Mouse (Mus musculus) forebrain, embryonic 13.5 days (tissue): Measurements from ENCODE around the gene Iqsec3. TPM values are rescaled to one million over a fixed set of nuclear protein-coding genes. Genes with fewer than 3 reads are reported as not detected.

ENCODE experiments used
- ATAC-seq: fragments of 200-750 bp; cut with Nextera tagmentation; 2 replicates; pipeline ENCODE4 v1.8.0; 2017
- H3K27ac ChIP-seq: fragments of 300-500 bp; sonication (generic); 2 replicates; pipeline ENCODE4 v1.5.1; 2015; ENCODE audit warnings: inconsistent platforms, mild to moderate bottlenecking, moderate library complexity
- H3K27me3 ChIP-seq: fragments of 300-500 bp; sonication (generic); 2 replicates; pipeline ENCODE4 v1.6.1; 2015; ENCODE audit warnings: mild to moderate bottlenecking, inconsistent platforms
- H3K36me3 ChIP-seq: fragments of 300-500 bp; sonication (generic); 2 replicates; pipeline ENCODE4 v1.6.1; 2015; ENCODE audit warnings: mild to moderate bottlenecking, inconsistent platforms; ENCODE audit not compliant: poor library complexity, severe bottlenecking
- H3K4me1 ChIP-seq: fragments of 300-500 bp; sonication (generic); 2 replicates; pipeline ENCODE4 v1.6.1; 2015; ENCODE audit warnings: inconsistent platforms
- H3K4me2 ChIP-seq: fragments of 300-500 bp; sonication (generic); 2 replicates; pipeline ENCODE4 v1.6.1; 2015; ENCODE audit warnings: inconsistent platforms, mild to moderate bottlenecking, moderate library complexity
- H3K4me3 ChIP-seq: fragments of 300-500 bp; sonication (generic); 2 replicates; pipeline ENCODE4 v1.5.1; 2015; ENCODE audit warnings: mild to moderate bottlenecking, inconsistent platforms
- H3K9ac ChIP-seq: fragments of 300-500 bp; sonication (generic); 2 replicates; pipeline ENCODE4 v1.6.1; 2015; ENCODE audit warnings: mild to moderate bottlenecking, inconsistent platforms
- H3K9me3 ChIP-seq: fragments of 300-500 bp; sonication (generic); replicated peaks from 2 replicates; pipeline ENCODE4 v1.6.1; 2016; ENCODE audit warnings: inconsistent platforms
- WGBS: fragments of 180-500 bp; shearing (Covaris S2); methylation state at CpG from one replicate; pipeline ENCODE4 v1.1.7; 2015; 5-methylcytosine and 5-hydroxymethylcytosine counted together
- polyA plus RNA-seq: library from polyadenylated mRNA; unstranded; fragments of >200 nt; fragmentation: Nextera tagmentation; extraction: Ambion mirVana; gene quantifications from 2 replicates; pipeline ENCODE4 v1.2.1, GENCODE M21; 2015

Gene Iqsec3
- polyA plus RNA-seq = 2.7 and 3.5 TPM in 2 replicates

DNA sequence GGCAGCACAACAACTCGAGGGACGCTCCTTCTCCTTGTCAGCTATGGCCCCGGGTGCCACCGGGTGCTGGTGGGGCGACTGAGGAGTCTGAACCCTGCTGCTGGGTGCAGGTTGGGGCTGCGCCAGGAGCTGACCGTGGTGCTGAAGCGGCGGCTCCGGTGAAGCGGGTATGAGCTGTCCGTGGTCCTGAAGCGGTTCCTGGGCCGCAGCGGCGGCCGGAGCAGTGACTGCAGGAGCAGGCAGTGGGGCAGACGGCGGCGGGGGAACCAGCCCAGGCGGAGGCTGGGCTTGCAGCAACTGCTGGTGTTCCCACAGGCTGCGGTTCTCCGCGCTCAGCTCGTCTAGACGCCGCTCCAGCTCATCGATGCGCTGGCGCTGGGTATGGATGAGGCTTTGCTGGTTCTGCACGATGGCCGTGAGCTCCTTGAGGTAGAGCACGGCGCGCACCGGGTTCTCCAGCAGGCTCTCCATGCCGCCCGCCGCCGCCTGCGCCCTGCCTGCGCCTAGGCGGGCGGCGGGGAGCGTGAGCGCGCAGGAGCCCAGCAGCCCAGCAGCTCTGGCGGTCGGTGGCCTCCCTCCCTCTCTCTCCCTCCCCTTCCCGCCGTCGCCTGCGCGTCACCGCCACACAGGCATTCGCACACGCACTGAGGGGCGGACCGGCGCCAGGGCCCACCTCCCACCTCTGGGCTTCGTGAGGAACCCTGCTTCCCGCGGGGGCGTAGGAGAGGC lies at the start of gene Iqsec3:
Iqsec3 (minus strand) TSS at position 586 of the 729 bp plus-strand sequence.
- ATAC-seq = peak; percentile 97
- Histone ChIP-seq H3K9ac (peak within 1 kb of the TSS; percentile 68), H3K4me2 (peak within 1 kb of the TSS; percentile 69), H3K9me3 (no peaks in the 10 kb centered on the region), H3K36me3 (no peaks in the 10 kb centered on the region), H3K27ac (peak within 1 kb of the TSS; percentile 76), H3K4me3 (peak within 1 kb of the TSS; percentile 55), H3K4me1 (peaks cover 17% of the 10 kb centered on the region), H3K27me3 (peaks cover 16% of the 10 kb centered on the region; the same call in 1 of the 2 replicates)
- WGBS = under 1% methylated on average over 59 of the region's 65 CpGs

DNA sequence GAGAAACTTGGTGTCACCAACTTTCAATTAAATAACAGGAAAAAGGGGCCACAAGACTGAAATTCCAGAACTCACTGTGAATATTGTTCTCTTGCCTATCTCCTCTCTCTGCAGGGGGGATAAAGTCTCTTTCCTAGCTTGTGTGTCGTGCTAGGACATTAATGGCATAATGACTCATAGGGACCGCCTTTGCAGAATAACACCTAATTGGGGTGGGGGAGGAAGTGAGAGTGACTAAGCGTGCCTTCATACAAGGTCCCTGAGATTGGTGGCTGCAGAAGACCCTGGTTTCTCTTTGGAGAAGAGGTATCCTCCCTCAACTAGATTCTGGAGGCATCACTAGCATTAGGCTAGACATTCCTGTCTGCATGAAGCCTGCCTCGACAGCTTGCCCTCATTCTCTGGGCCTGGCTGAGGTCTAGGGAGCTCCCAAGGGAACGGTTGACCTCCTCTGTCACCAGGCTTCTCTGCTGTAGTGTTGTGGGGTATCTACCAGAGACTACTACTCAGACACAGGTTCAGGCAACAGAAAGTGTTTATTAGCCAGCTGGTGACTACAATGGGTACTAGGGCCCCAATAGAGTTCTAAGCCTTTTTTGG lies 48.7 kb upstream of the Iqsec3 start:
- 81% methylated on average over 5 of the region's 5 CpGs for WGBS
- Histone ChIP-seq H3K9ac (no peak overlapping the region), H3K27me3 (no peaks in the 10 kb centered on the region), H3K4me3 (no peak overlapping the region), H3K36me3 (no peaks in the 10 kb centered on the region), H3K9me3 (no peaks in the 10 kb centered on the region), H3K27ac (no peak overlapping the region), H3K4me1 (peaks cover 8% of the 10 kb centered on the region; the same call in 1 of the 2 replicates), H3K4me2 (no peak overlapping the region)
- ATAC-seq = no peak

DNA sequence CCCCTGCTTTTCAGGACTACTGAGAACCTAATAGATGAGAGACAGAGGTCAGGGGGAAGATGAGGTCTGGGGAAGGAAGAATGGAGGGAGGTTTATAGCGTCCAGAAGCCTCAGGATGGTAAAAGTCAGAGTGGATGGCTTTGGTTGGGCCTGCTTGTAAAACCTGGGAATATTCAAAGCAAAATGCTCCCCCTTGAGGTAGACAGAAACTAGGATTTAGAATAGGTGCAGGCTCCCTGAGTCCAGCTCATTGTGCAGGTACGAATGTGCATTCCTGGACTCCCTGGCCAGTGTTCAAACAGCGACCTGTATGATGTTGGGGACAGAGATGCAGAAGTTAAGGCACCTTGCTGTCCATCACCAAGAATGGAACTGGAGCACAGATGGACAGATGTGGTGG lies 47.6 kb upstream of the Iqsec3 start:
- no peaks in the 10 kb centered on the region for H3K9me3 ChIP-seq
- H3K4me1 ChIP-seq = peaks cover 8% of the 10 kb centered on the region; the same call in 1 of the 2 replicates
- H3K4me2 ChIP-seq = no peak overlapping the region
- H3K36me3 ChIP-seq = no peaks in the 10 kb centered on the region
- H3K27ac ChIP-seq = no peak overlapping the region
- WGBS = 77% methylated on average over 3 of the region's 3 CpGs
- no peak for ATAC-seq
- H3K4me3 ChIP-seq = no peak overlapping the region
- no peak overlapping the region for H3K9ac ChIP-seq
- no peaks in the 10 kb centered on the region for H3K27me3 ChIP-seq

DNA sequence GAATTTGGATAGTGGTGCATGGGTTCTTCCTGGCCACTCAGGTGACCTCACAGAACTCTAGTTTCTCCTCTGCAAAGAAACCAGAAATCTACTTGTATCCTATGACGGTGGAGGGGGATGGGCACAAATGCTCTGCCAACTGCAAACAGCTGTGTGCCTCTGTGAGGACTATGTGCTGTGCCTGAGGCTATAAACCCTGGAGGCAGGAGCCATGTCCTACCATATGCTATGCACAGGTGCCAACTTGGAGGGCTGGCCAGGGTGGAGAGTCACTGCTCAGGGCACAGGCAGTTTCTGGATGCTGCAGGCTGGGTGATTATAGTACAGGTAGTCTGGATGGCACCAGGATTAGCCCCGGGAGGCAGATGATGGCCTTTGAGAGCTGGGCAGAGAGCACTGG lies 46.4 kb upstream of the Iqsec3 start:
- Histone ChIP-seq H3K27ac (no peak overlapping the region), H3K36me3 (no peaks in the 10 kb centered on the region), H3K4me2 (no peak overlapping the region), H3K9ac (no peak overlapping the region), H3K9me3 (no peaks in the 10 kb centered on the region), H3K4me3 (no peak overlapping the region), H3K4me1 (peaks cover 7% of the 10 kb centered on the region; the same call in 1 of the 2 replicates), H3K27me3 (no peaks in the 10 kb centered on the region)
- 0 out of 2 replicates have a peak, but pooled peaks have one; percentile 6 for ATAC-seq
- 79% methylated on average over 2 of the region's 2 CpGs for WGBS

DNA sequence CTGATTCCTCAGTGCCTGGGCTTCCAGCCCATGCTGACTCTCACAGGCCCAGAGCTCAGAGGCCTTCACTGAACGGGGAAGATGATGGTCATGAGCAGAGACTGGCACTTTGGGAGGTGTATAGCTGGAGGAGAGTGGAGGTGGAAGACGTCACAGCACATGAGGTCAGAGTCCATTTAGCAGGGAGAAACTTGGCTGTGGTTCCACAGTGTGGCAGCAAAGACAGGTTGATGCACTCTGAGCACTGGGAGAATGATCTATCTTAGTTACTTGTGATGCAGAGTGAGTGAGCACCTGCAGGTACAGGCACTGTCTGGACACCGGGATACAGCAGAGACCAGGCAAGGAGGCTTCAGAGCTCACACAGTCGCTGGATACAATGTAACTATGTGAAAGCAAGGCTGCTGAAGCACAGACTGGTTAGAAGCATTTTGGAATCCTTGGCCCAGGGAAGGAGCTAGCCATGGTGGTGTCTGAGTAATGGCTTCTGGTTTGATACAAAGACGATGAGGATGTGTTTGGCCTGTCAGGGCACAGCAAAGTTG lies 45.9 kb upstream of the Iqsec3 start:
- Histone ChIP-seq H3K9ac (no peak overlapping the region), H3K4me2 (no peak overlapping the region), H3K36me3 (no peaks in the 10 kb centered on the region), H3K4me3 (no peak overlapping the region), H3K27me3 (no peaks in the 10 kb centered on the region), H3K4me1 (0 out of 2 replicates have a peak, but pooled peaks cover 1% of the 10 kb centered on the region), H3K9me3 (no peaks in the 10 kb centered on the region), H3K27ac (no peak overlapping the region)
- ATAC-seq = no peak
- WGBS = 82% methylated on average over 5 of the region's 5 CpGs

DNA sequence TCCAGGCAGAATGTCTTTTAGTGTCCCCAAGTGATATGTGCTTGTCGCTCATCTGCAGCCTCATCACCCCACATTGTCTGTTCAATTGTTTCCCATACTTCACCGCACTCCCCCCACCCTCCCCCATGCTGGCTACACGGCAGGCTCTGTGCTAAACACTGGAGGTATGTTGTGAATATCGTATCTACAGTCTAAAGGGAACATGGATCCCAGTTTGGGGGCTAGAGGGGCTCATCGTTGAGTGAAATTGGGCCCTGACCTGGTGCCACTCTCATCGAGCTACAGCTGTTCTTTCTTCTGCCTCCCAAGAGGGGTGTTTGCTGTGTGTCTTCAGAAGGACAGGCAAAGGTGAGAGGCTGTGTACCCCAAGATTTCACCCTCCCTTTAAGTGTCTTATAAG lies 44.2 kb upstream of the Iqsec3 start:
- no peak for ATAC-seq
- Histone ChIP-seq H3K9ac (no peak overlapping the region), H3K4me1 (no peaks in the 10 kb centered on the region), H3K27ac (no peak overlapping the region), H3K4me2 (no peak overlapping the region), H3K27me3 (no peaks in the 10 kb centered on the region), H3K9me3 (no peaks in the 10 kb centered on the region), H3K4me3 (no peak overlapping the region), H3K36me3 (no peaks in the 10 kb centered on the region)
- 83% methylated on average over 6 of the region's 6 CpGs for WGBS

DNA sequence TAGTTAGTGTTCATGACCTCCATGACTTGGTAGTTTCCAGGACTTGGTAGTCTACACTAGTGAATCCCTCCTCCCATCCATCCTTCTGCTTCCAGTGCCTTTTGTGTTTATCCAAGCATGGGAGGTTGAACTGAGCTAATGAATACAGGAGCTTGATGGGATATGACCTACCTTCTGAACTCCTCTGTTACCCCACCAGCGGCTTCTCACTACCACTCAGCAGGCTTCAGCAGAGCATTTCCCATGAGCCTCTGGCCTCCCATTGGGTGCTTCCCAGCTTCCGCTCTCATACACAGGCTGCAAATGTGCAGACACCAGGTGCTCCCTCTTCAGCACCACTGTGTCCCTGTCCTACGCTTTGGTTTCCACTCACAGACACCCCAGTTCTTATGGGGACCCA lies 36.9 kb upstream of the Iqsec3 start:
- no peak overlapping the region for H3K4me2 ChIP-seq
- H3K4me3 ChIP-seq = no peak overlapping the region
- H3K36me3 ChIP-seq = no peaks in the 10 kb centered on the region
- ATAC-seq = no peak
- no peaks in the 10 kb centered on the region for H3K27me3 ChIP-seq
- H3K9me3 ChIP-seq = no peaks in the 10 kb centered on the region
- no peak overlapping the region; the same call in 1 of the 2 replicates for H3K27ac ChIP-seq
- 83% methylated on average over 3 of the region's 3 CpGs for WGBS
- H3K9ac ChIP-seq = no peak overlapping the region
- H3K4me1 ChIP-seq = no peaks in the 10 kb centered on the region

DNA sequence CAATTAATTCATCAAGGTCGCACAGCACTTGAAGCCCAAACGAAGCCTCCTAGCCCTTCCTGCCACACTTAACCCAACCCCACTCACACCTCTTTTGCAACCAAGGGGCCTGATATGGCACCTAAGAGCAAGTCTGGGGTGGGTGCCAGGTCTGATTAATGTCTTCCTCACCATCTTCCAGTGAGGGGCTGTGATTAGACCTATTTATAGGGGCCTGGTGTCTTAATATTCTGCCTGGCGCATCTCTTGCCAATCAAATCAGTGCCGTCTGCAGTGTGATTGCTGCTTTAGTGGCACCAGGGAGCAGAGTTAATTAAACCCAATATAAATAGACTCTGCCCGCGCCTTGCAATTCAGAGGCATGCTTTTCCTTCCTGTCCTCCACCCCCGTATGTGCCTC lies 36.4 kb upstream of the Iqsec3 start:
- Histone ChIP-seq H3K9ac (no peak overlapping the region), H3K4me3 (no peak overlapping the region), H3K4me1 (no peaks in the 10 kb centered on the region), H3K4me2 (no peak overlapping the region), H3K27ac (no peak overlapping the region), H3K9me3 (no peaks in the 10 kb centered on the region), H3K27me3 (no peaks in the 10 kb centered on the region), H3K36me3 (no peaks in the 10 kb centered on the region)
- WGBS = 59% methylated on average over 7 of the region's 7 CpGs
- ATAC-seq = 0 out of 2 replicates have a peak, but pooled peaks have one; percentile 48

DNA sequence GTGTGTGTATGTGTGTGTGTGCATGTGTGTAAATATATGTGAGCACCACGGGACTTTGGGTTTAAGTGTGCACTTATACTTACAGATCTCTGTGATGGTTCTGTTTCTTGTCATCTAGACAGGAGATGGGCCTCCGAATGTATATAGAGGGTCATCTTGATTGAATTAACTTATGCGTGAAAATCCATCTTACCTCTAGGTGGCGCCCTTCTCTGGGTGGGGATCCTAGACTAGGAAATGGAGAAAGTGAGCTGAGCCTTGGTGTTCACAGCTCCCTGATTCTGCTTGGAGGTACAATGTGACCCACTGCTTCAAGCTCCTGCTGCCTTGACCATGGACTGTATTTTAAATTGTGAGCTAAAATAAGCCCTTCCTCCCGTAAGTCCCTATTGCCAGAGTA lies 34.8 kb upstream of the Iqsec3 start:
- no peak overlapping the region for H3K27ac ChIP-seq
- H3K9me3 ChIP-seq = no peaks in the 10 kb centered on the region
- ATAC-seq = no peak
- 69% methylated on average over 5 of the region's 5 CpGs for WGBS
- H3K9ac ChIP-seq = no peak overlapping the region
- H3K4me3 ChIP-seq = no peak overlapping the region
- H3K36me3 ChIP-seq = no peaks in the 10 kb centered on the region
- no peak overlapping the region for H3K4me2 ChIP-seq
- no peaks in the 10 kb centered on the region for H3K4me1 ChIP-seq
- no peaks in the 10 kb centered on the region for H3K27me3 ChIP-seq

DNA sequence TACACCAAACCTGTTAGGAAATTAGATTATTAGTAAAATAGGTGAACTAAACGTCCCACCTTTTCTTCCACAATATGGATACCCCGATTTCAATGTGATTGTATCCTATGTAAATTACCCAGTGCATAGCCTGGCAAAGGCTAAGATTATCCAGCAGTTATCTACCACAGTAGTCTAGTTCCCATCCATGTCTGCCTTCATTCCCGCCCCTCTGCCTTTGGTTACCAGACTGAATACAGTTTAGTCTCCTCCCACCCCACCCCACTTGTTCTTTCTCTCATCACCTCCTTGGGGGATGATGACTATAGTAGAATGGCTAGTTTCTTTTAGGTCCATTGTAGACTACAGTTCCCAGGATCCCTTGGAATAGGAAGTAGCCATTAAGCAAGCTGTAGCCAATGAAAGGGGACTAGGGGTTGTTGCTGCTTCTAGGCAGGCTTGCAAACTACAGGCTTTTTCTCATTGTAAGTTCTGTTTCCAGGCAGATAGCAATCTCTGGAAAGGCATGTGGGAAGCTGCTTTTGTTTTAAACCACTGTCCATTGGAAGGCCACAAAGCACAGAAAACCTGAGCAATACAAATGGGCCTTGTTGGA lies 27.7 kb upstream of the Iqsec3 start:
- WGBS = 60% methylated on average over 3 of the region's 3 CpGs
- Histone ChIP-seq H3K4me2 (no peak overlapping the region), H3K27me3 (no peaks in the 10 kb centered on the region), H3K9me3 (no peaks in the 10 kb centered on the region), H3K4me3 (no peak overlapping the region), H3K9ac (no peak overlapping the region), H3K4me1 (peaks cover 5% of the 10 kb centered on the region), H3K36me3 (no peaks in the 10 kb centered on the region), H3K27ac (no peak overlapping the region)
- ATAC-seq = peak; percentile 60; the same call in 1 of the 2 replicates

DNA sequence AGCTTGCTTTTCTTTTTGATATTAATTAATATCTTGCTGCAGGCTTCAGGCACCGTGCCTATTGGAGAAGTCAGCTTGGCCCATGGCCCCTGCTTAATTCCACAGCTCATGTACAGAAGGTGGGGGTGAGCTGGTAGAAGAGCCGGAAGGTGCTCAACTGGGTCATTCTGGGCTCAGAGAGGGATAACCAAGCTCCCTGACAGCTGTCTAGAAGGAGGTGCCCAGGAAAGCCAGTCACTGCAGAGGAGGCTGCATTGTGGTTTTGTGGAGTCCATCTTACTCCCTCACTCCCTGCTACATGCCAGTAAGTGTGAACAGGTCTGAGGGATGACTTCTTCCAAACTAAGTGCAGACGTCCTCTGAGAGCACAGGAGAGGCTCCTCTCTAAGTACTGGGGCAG lies 26.4 kb upstream of the Iqsec3 start:
- 74% methylated on average over 3 of the region's 3 CpGs for WGBS
- H3K27ac ChIP-seq = no peak overlapping the region
- ATAC-seq = no peak
- no peaks in the 10 kb centered on the region for H3K9me3 ChIP-seq
- H3K27me3 ChIP-seq = no peaks in the 10 kb centered on the region
- no peak overlapping the region for H3K4me3 ChIP-seq
- H3K4me2 ChIP-seq = no peak overlapping the region
- peaks cover 8% of the 10 kb centered on the region for H3K4me1 ChIP-seq
- no peaks in the 10 kb centered on the region for H3K36me3 ChIP-seq
- no peak overlapping the region for H3K9ac ChIP-seq
